Comparison of ENCODE assay signal across 8 mouse cellular contexts in genomic region chr10:94115893-94116599, GRCm38 (mm10). TPM values are rescaled to one million over a fixed set of nuclear protein-coding genes. Genes with fewer than 3 reads are reported as not detected.
DNase-seq lines count a peak whose midpoint lies in the region; ATAC-seq and TF ChIP-seq lines count a peak whose summit lies in the region.

No protein-coding gene starts in this region.

- no peak overlapping the region for H3K9ac ChIP-seq in ES-E14 (ENCODE audit: insufficient read depth, low read depth, low read length, poor library complexity, severe bottlenecking)
- H3K9ac ChIP-seq in forebrain, embryonic 15.5 days (replicated peaks), result no peak overlapping the region
- H3K9ac ChIP-seq in liver, embryonic 16.5 days (ENCODE audit: low read depth, low read length), result no peak overlapping the region
- H3K9ac ChIP-seq in neural tube, embryonic 12.5 days, result no peak overlapping the region
- H3K9ac ChIP-seq in stomach, postnatal 0 days (ENCODE audit: low read length), result no peak overlapping the region

- no peaks in the 10 kb centered on the region for H3K27me3 ChIP-seq in forebrain, embryonic 15.5 days
- no peaks in the 10 kb centered on the region for H3K27me3 ChIP-seq in liver, embryonic 16.5 days (ENCODE audit: control insufficient read depth, insufficient read depth, low read depth, low read length)
- no peaks in the 10 kb centered on the region for H3K27me3 ChIP-seq in neural tube, embryonic 12.5 days (replicated peaks)
- no peaks in the 10 kb centered on the region for H3K27me3 ChIP-seq in stomach, postnatal 0 days (ENCODE audit: control insufficient read depth, insufficient read depth, low read length)

- H3K36me3 ChIP-seq in ES-E14 (ENCODE audit: control insufficient read depth, insufficient read depth, low read length, poor library complexity, severe bottlenecking), result no peaks in the 10 kb centered on the region
- H3K36me3 ChIP-seq in forebrain, embryonic 15.5 days, result no peaks in the 10 kb centered on the region
- no peaks in the 10 kb centered on the region for H3K36me3 ChIP-seq in liver, embryonic 16.5 days (ENCODE audit: control insufficient read depth, insufficient read depth)
- peaks cover 3% of the 10 kb centered on the region; the same call in 1 of the 2 replicates for H3K36me3 ChIP-seq in neural tube, embryonic 12.5 days
- H3K36me3 ChIP-seq in stomach, postnatal 0 days (ENCODE audit: control insufficient read depth, insufficient read depth, low read length), result no peaks in the 10 kb centered on the region

- intact Hi-C loops in heart, postnatal 14 days (cut with DNase I), result loop anchor here (1.0 to 5.0 kb wide), 6 partner anchors 33 to 297 kb away; partner anchors contain the start of gene Fgd6

- ATAC-seq in forebrain, embryonic 15.5 days (replicated peaks), result peak; percentile 58
- peak; percentile 71 for ATAC-seq in liver, embryonic 16.5 days (ENCODE audit: low read depth)
- ATAC-seq in neural tube, embryonic 12.5 days (ENCODE audit: low FRiP score, low read depth), result peak; percentile 48; the same call in 1 of the 2 replicates
- peak; percentile 83 for ATAC-seq in stomach, postnatal 0 days (ENCODE audit: low FRiP score, low TSS enrichment)

- TF ChIP-seq EP300 in stomach, postnatal 0 days (optimal IDR thresholded peaks at IDR 0.05), result no peak

- in situ Hi-C loops in ES-E14 (cut with MboI; ENCODE audit: low sequenced_read_pairs in 2 of 2, unreplicated experiment in 2 of 2), result no loop called here

- no peak overlapping the region for H3K4me2 ChIP-seq in forebrain, embryonic 15.5 days (replicated peaks)
- H3K4me2 ChIP-seq in liver, embryonic 16.5 days (ENCODE audit: low read depth, low read length), result 0 out of 2 replicates have a peak overlapping the region, but pooled peaks have one; percentile 12
- H3K4me2 ChIP-seq in neural tube, embryonic 12.5 days (replicated peaks), result no peak overlapping the region
- no peak overlapping the region for H3K4me2 ChIP-seq in stomach, postnatal 0 days (replicated peaks; ENCODE audit: low read depth)

- H3K27ac ChIP-seq in ES-E14 (ENCODE audit: insufficient read depth, low read depth, low read length, poor library complexity, severe bottlenecking), result no peak overlapping the region
- no peak overlapping the region for H3K27ac ChIP-seq in forebrain, embryonic 15.5 days (replicated peaks)
- H3K27ac ChIP-seq in liver, embryonic 16.5 days (ENCODE audit: low read length), result peak overlapping the region; percentile 20
- H3K27ac ChIP-seq in neural tube, embryonic 12.5 days, result no peak overlapping the region
- H3K27ac ChIP-seq in stomach, postnatal 0 days (replicated peaks), result no peak overlapping the region

- WGBS in forebrain, embryonic 15.5 days, result 41% methylated on average over 6 of the region's 6 CpGs
- WGBS in liver, embryonic 16.5 days (ENCODE audit: insufficient replicate concordance), result 26% methylated on average over 6 of the region's 6 CpGs
- 46% methylated on average over 6 of the region's 6 CpGs for WGBS in neural tube, embryonic 12.5 days
- 24% methylated on average over 6 of the region's 6 CpGs for WGBS in stomach, postnatal 0 days

- H3K4me3 ChIP-seq in ES-E14 (ENCODE audit: insufficient read depth in 1 of 2, low read depth in 1 of 2, low read length in 2 of 2, poor library complexity in 1 of 2, severe bottlenecking in 1 of 2), result no peak overlapping the region
- no peak overlapping the region for H3K4me3 ChIP-seq in forebrain, embryonic 15.5 days
- H3K4me3 ChIP-seq in liver, embryonic 16.5 days (ENCODE audit: low read depth, low read length), result no peak overlapping the region
- H3K4me3 ChIP-seq in neural tube, embryonic 12.5 days, result no peak overlapping the region
- H3K4me3 ChIP-seq in stomach, postnatal 0 days (ENCODE audit: low read depth, low read length), result no peak overlapping the region

- H3K4me1 ChIP-seq in ES-E14 (ENCODE audit: control insufficient read depth in 2 of 2, insufficient read depth in 2 of 2, low read length in 2 of 2, poor library complexity in 1 of 2), result no peaks in the 10 kb centered on the region
- no peaks in the 10 kb centered on the region for H3K4me1 ChIP-seq in forebrain, embryonic 15.5 days
- H3K4me1 ChIP-seq in liver, embryonic 16.5 days (ENCODE audit: control insufficient read depth, low read depth, low read length), result peaks cover 12% of the 10 kb centered on the region
- H3K4me1 ChIP-seq in neural tube, embryonic 12.5 days, result no peaks in the 10 kb centered on the region
- no peaks in the 10 kb centered on the region for H3K4me1 ChIP-seq in stomach, postnatal 0 days (replicated peaks; ENCODE audit: control insufficient read depth, insufficient read depth)

- peak; percentile 82 for TF ChIP-seq CTCF in stomach, postnatal 0 days (IDR thresholded peaks at IDR 0.05; ENCODE audit: low read depth)

- DNase-seq in ES-E14 (ENCODE audit: low read depth, low spot score), result peak; percentile 60
- peak; percentile 75 for DNase-seq in cerebellum, adult 11 months
- peak; percentile 78 to 87 for DNase-seq in heart, postnatal 14 days
- peak; percentile 89 to 91 for DNase-seq in kidney, postnatal 4 days
- peak; percentile 83 for DNase-seq in stomach, postnatal 0 days (ENCODE audit: low spot score)

- H3K9me3 ChIP-seq in ES-E14 (ENCODE audit: control insufficient read depth, insufficient read depth, low read depth, low read length), result no peaks in the 10 kb centered on the region
- H3K9me3 ChIP-seq in forebrain, embryonic 15.5 days, result no peaks in the 10 kb centered on the region
- H3K9me3 ChIP-seq in liver, embryonic 16.5 days (replicated peaks; ENCODE audit: control insufficient read depth, low read length), result no peaks in the 10 kb centered on the region
- H3K9me3 ChIP-seq in neural tube, embryonic 12.5 days, result no peaks in the 10 kb centered on the region
- no peaks in the 10 kb centered on the region for H3K9me3 ChIP-seq in stomach, postnatal 0 days (ENCODE audit: control insufficient read depth, low read length)

TF ChIP-seq in ES-E14, 5 proteins besides CTCF, POLR2A, EP300 and RAD21:
- TF ChIP-seq ZNF384 (IDR thresholded peaks at IDR 0.05; ENCODE audit: low read depth, low read length), result 0 out of 2 replicates have a peak, but pooled peaks have one; percentile 9
- peak; percentile 88 for TF ChIP-seq ZC3H11A (IDR thresholded peaks at IDR 0.05; ENCODE audit: borderline replicate concordance, low read depth, low read length)
- TF ChIP-seq CHD2 (IDR thresholded peaks at IDR 0.05; ENCODE audit: low read depth, low read length), result no peak

RNA-seq across cellular contexts. Expression of gene Nr2c1, which starts 31.8 kb away (rescaled TPM):
- 6.5 and 8.0 TPM in 2 replicates for total RNA-seq in ES-E14 (2012; rRNA removed)
- polyA plus RNA-seq in forebrain, embryonic 15.5 days (2015; fragmentation: Nextera tagmentation; extraction: Ambion mirVana), result 7.0 and 7.8 TPM in 2 replicates
- 1 to 10 TPM; 8.2 to 9.8 TPM for total RNA-seq in heart, postnatal 14 days (2021)
- 2.5 TPM in 2 replicates for polyA plus RNA-seq in liver, embryonic 16.5 days (2015; fragmentation: Nextera tagmentation; extraction: Ambion mirVana)
- 12.2 and 12.5 TPM in 2 replicates for polyA plus RNA-seq in neural tube, embryonic 12.5 days (2016; fragmentation: Nextera tagmentation; extraction: Ambion mirVana)
- polyA plus RNA-seq in stomach, postnatal 0 days (2015; fragmentation: Nextera tagmentation; extraction: Ambion mirVana), result 4.0 and 4.3 TPM in 2 replicates
